Mouse (Mus musculus): ENCODE data around the gene Gm11027.

GRCm38 (mm10) chr12:116238370-116238769 is 36.8 kb upstream of the Gm11027 start:
- TF ChIP-seq CTCF (IDR thresholded peaks at IDR 0.05; ENCODE audit: control insufficient read depth, insufficient read depth, insufficient replicate concordance, low read depth, low read length), result no peak
- TF ChIP-seq POLR2A (IDR thresholded peaks at IDR 0.05; ENCODE audit: control insufficient read depth, low read depth, low read length), result no peak
